Mouse (Mus musculus) cerebral cortex, adult 2 months (tissue): ENCODE measurements around the gene Zfyve1.

Experiments used
- WGBS: fragments of 180-500 bp; shearing (Covaris S2); methylation state at CpG from one replicate; pipeline ENCODE4 v1.1.7; 2018; 5-methylcytosine and 5-hydroxymethylcytosine counted together

Gene Zfyve1

DNA sequence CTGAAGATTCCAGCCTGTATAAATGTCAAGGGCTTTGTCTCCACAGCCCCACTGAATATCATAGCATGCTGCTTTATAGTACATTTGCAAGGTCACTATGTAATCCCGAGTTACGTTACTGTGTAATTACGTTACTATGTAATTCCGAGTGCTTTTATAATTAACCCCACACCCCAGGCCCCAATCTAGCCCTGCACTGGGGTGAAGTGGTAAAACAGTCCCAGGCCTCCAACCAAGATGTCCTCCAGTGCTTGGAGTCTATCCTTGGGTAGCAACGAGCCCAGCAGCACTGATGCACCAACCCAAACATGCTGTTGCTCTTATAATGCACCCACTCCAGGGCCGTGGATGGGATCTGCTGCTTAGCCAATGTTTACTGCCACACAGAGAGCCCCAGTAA is 74.0 kb downstream of the Zfyve1 start:
- 79% methylated on average over 6 of the region's 6 CpGs for WGBS

DNA sequence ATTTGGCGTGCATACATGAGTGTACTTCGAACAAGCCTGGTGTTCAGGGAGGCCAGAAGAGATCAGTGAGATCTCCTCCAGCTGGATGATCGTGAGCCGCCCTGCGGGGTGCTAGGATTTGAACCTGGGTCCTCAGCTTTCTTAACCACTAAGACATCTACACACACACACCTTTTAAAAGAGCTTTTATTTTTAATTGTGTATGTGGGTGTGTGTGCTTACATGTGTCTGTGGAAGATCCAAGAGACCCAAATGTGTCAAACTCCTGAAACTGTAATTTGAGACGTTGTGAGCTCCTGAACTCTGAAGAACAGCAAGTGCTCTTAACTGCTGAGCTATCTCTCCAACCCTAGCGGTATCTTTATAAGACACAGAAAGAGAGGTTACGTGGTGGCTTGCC is 75.9 kb downstream of the Zfyve1 start:
- WGBS: 52% methylated on average over 8 of the region's 8 CpGs

DNA sequence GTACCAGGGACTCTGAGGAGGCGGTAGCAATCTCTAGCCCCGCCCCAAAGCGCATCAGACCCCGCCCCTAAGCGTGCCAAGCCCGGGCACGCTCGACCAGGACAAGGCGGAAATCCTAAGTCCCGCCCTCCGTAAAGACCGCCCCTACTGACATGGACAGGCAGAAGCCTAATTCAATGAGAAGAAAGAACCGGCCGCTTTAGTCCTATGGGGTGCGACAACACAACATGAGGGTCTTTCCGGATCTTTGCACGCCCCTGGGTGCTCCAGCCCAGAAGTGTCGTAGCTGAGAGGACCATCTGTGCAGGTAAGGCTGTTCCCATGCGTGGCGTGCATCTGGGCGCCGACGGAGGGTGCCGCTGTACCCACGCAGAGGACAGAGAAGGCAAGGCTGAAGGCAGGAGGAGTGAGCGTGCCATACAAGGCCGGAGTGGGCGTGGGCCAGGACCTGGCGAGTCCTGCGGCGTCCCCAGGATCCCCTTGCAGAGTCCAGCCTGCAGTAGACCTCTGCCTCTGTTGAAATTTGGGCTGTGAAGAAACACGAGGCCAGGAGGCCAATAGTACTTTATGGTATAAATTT is 76.6 kb downstream of the Zfyve1 start, which contains the start of gene Dcaf4:
Dcaf4 (plus strand) TSS at position 156 of the 580 bp plus-strand sequence.
- WGBS: under 1% methylated on average over 32 of the region's 32 CpGs

DNA sequence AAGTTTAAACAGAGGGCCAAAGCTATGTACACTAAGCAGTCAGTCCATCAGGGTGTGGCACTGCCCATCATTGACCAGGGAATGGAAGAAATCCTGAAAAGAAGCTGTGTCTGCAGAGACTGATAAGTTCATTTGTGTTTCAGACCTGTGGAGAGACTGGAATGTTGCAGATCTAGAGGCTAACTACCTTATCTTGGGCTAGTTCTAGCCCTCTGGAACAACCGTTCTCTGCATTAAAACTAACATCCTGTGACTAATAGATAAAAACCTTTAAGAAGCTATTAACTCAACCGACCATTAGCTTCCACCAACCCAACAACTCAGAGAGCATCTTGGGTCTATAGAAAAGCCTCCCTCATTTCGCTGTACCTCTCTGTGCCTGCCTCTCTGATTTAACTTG is 79.4 kb downstream of the Zfyve1 start:
- 92% methylated on average over 3 of the region's 3 CpGs for WGBS

DNA sequence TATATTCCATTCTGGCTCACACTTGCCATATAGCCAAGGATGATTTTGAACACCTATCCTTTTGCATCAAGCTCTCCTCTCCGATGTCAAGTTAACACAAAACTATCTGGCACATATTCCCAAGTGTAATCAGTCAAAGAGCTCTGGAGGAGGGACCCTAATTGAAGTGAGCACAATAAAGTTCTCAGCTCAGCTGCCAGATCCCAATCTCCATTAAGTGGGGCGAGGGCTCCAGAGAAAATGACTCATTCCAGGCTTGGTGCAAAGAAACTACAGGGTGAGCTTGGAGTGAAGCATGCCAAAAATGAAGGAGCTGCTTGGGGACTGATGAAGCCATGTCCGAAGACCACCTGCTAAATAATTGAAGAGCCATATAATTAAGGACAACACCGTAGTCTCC is 82.8 kb downstream of the Zfyve1 start:
- WGBS: 62% methylated on average over 4 of the region's 4 CpGs

DNA sequence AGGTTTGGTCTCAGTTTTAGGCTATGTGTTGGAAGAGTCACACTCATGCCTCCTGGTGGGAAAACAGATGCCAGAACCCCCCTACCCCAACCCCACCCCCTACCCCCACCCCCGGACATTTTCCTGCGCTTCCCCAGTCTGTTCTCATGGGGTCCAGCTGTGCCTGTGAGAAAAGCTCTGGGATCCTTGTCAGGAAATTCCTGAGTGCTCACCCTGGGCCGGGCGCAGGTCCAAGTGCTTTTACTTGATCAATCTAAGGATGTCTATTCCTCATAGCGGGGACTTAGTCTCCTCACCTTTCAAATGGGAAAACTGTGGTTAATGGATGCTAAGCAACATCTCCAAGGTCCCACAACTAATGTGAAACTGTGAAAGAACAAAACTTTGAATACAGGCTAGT is 83.8 kb downstream of the Zfyve1 start:
- WGBS: 16% methylated on average over 5 of the region's 5 CpGs

DNA sequence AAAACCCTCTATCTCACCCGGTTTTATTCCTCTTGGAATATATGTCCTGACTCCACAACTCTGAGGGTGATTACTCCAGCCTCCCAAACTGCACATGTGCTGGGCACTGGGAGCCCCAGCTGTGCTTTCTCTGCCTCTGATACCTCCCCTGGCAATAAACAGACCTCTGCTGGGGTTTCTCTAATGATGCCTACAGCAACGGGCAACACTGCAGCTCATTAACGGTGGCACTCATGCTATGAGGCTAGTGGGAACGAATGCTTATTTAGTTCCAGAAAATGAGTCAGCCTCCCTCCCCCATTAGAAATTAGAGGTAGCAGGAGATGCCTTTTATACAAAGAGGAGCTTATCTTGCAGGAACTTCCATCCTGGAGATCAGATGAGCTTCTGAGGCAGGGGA is 84.2 kb downstream of the Zfyve1 start:
- WGBS: 18% methylated on average over 4 of the region's 4 CpGs

DNA sequence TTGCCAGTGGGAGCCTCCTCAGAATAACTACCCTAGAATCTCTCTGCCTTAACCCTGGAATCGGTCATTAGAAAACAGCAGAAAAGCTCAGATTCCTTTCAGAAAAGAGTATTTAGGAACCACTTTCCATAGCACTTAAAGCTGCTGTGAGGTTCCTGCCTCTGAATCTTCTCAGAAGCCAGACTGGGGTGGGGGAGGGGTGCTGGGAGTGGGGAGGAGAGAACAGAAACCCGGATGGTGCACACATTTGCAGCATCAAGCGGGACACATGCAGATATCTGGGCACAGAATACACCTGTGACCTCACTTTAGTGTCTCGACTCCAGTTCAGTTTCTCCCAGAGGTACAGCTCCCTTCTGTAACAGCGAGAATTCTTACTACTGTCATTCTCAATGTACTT is 86.4 kb downstream of the Zfyve1 start:
- WGBS: 88% methylated on average over 5 of the region's 5 CpGs

DNA sequence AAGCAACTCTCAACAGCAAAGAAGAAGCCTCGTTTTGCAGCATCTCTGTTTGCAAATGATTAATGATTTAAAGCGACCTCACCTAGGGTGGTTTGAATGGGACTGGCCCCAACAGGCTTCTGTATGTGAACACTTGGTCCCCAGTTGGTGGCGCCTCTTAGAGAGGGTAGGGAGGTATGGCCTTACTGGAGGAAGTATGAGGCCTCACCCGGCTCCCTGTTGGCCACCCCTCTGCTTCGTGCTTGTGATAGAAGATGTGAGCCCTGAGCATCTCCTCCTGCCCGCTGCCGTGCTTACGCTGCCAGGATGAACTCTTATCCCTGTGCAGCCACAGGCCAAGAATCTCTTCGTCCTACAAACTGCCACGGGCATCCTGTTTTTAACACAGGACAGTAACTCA is 90.5 kb downstream of the Zfyve1 start:
- WGBS: 94% methylated on average over 10 of the region's 10 CpGs

DNA sequence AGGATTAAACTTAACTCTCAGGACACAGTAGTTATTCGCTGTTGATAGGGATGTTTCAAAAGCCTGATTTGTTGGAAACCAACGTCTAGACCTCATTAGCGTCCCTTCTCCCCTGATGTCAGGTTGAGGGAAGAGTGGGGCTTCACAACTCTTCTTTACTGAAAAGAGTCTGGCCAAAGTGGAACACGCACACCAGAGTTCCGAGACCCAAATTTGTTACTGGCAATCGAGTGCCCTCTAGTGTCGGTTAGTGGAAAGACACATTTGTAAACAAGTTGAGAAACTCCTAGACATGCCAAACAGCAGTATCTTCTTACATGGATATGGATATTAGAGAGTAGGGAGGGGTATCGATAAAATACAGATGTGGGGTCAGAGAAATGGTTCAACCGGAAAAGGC is 94.8 kb downstream of the Zfyve1 start:
- WGBS: 6% methylated on average over 9 of the region's 9 CpGs

DNA sequence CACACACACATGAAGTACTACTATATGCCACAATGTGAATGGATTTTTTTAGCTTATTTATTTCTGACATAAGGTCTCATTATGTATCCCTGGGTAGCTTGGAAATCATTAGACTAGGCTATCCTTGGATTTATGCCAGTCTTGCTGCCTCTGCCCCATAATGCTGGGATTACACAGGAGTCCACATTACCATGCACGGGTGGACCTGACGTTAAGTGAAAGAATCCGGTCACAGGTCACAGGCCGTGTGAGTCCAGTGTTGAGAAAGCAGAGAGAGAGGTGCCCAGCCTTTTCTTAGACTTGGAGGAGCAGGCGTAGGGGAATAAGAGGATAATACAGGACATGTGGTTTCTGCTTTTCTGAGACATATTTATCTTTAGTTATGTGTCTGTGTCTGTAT is 97.8 kb downstream of the Zfyve1 start:
- 78% methylated on average over 5 of the region's 5 CpGs for WGBS

DNA sequence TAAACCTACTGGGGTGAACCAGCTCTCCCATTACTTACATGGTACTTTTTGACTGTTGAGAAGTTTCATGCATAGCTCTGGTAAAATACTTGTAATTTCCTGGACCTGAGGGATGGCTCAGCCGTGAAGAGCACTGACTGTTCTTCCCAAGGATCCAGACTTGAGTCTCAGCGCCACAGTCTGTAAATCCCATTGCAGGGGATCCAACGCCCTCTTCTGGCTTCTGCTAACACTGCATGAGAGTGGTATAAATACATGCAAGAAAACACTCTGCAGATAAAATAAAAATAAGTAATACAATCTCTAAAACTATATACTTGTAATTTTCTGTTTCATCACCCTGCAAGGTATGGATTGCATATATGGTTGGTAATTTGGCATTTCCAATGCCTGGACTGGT is 99.1 kb downstream of the Zfyve1 start:
- WGBS: 82% methylated on average over 3 of the region's 3 CpGs

DNA sequence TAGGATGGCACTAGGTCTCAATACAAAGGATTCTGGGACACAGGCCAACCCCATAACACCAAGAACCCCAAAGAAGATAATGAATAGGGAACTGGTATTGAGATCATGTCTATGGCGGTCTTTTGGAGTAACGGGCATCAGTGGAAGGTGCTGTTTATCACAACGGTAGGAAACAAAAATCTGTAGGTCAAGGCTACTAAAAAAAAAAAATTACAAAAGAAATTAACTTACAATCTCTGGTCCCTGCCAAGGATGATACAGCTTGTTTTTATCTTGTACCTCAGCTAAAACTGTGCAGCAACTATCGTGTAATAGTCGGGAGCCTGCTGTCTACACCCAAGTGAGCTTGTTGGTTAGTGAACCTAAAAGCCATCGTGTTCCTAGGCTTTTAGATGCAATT is 100.3 kb downstream of the Zfyve1 start:
- WGBS: 82% methylated on average over 6 of the region's 6 CpGs
